Mouse (Mus musculus) hindbrain, embryonic 12.5 days (tissue): ENCODE results near the gene Fam216a. TPM values are rescaled to one million over a fixed set of nuclear protein-coding genes. Genes with fewer than 3 reads are reported as not detected.
A peak's percentile ranks its signal among the peaks of the same experiment; 100 is the strongest.
"Not testable (repeated sequence)": the region's sequence is repeated elsewhere in the genome, so short reads cannot be mapped to it uniquely, and the experiment has no call there.

Experiments used
- ATAC-seq: fragments of 200-750 bp; cut with Nextera tagmentation; 2 replicates; pipeline ENCODE4 v1.8.0; 2017; ENCODE audit warnings: moderate TSS enrichment; ENCODE audit not compliant: low FRiP score
- H3K27ac ChIP-seq: fragments of 300-500 bp; sonication (generic); 2 replicates; pipeline ENCODE4 v1.5.1; 2016; ENCODE audit warnings: mild to moderate bottlenecking
- H3K27me3 ChIP-seq: fragments of 300-500 bp; sonication (generic); 2 replicates; pipeline ENCODE4 v1.6.1; 2016; ENCODE audit warnings: mild to moderate bottlenecking
- H3K36me3 ChIP-seq: fragments of 300-500 bp; sonication (generic); 2 replicates; pipeline ENCODE4 v1.6.1; 2016; ENCODE audit warnings: mild to moderate bottlenecking
- H3K4me1 ChIP-seq: fragments of 300-500 bp; sonication (generic); 2 replicates; pipeline ENCODE4 v1.6.1; 2016
- H3K4me2 ChIP-seq: fragments of 300-500 bp; sonication (generic); replicated peaks from 2 replicates; pipeline ENCODE4 v1.6.1; 2016; ENCODE audit warnings: mild to moderate bottlenecking
- H3K4me3 ChIP-seq: fragments of 300-500 bp; sonication (generic); 2 replicates; pipeline ENCODE4 v1.5.1; 2016; ENCODE audit warnings: mild to moderate bottlenecking
- H3K9ac ChIP-seq: fragments of 300-500 bp; sonication (generic); 2 replicates; pipeline ENCODE4 v1.6.1; 2016; ENCODE audit warnings: mild to moderate bottlenecking, moderate library complexity
- H3K9me3 ChIP-seq: fragments of 300-500 bp; sonication (generic); replicated peaks from 2 replicates; pipeline ENCODE4 v1.6.1; 2016; ENCODE audit warnings: mild to moderate bottlenecking
- WGBS: fragments of 180-500 bp; shearing (Covaris S2); methylation state at CpG from one replicate; pipeline ENCODE4 v1.1.7; 2016; 5-methylcytosine and 5-hydroxymethylcytosine counted together
- polyA plus RNA-seq: library from polyadenylated mRNA; unstranded; fragments of >200 nt; fragmentation: Nextera tagmentation; extraction: Ambion mirVana; gene quantifications from 2 replicates; pipeline ENCODE4 v1.2.1, GENCODE M21; 2016

Gene Fam216a
- polyA plus RNA-seq, result 107 and 114 TPM in 2 replicates

DNA sequence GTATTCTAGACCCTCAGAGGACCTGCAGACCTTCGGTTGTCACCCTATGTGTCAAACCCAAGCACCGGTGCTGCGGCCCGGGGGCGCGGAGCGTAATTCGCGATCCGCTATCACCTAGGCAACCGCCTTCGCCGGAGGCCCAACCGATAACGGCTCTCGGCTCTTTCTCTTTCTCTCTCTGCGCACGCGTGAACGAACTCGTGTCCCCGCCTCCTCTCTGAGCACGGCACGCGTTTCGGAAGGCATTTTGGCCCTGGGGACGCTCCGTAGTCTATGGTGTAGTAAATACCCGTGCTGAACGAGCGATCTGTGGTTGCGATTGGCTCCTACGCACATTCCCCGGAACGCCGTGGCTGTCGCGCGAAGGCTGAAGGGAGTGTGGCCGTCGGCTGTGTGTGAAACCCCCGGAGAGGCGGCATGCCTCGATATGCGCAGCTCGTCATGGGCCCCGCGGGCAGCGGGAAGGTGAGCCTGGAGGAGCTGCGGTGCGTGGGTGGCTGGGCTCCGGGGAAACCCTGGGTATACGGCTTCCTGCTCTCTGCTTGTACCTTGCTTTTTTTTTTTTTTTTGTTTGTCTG lies at the start of gene Fam216a:
Fam216a (minus strand) TSS at position 173 of the 578 bp plus-strand sequence.
- peak within 1 kb of the TSS; percentile 84 for H3K9ac ChIP-seq
- peaks cover 20% of the 10 kb centered on the region for H3K4me1 ChIP-seq
- H3K27ac ChIP-seq, result peak within 1 kb of the TSS; percentile 94
- no peaks in the 10 kb centered on the region for H3K27me3 ChIP-seq
- peak; percentile 94 for ATAC-seq
- WGBS, result under 1% methylated on average over 52 of the region's 53 CpGs
- H3K4me2 ChIP-seq, result peak within 1 kb of the TSS; percentile 78
- H3K36me3 ChIP-seq, result peaks cover 47% of the 10 kb centered on the region
- H3K9me3 ChIP-seq, result no peaks in the 10 kb centered on the region
- peak within 1 kb of the TSS; percentile 68 for H3K4me3 ChIP-seq

GRCm38 (mm10) chr5:122421271-122422068 lies 49.3 kb upstream of the Fam216a start, which contains the start of gene Anapc7:
Gene Anapc7, plus strand, starts transcription at chr5:122421693.
- no peaks in the 10 kb centered on the region for H3K9me3 ChIP-seq
- 25% methylated on average over 17 of the region's 17 CpGs for WGBS
- peak; percentile 21; the same call in 1 of the 2 replicates for ATAC-seq

GRCm38 (mm10) chr5:122420676-122421075 lies 48.5 kb upstream of the Fam216a start:
- not testable (repeated sequence) for H3K4me3 ChIP-seq, H3K36me3 ChIP-seq, H3K27me3 ChIP-seq, H3K9me3 ChIP-seq, H3K9ac ChIP-seq, ATAC-seq, H3K4me2 ChIP-seq, H3K27ac ChIP-seq
- H3K4me1 ChIP-seq, result peaks cover 18% of the 10 kb centered on the region
- 58% methylated on average over 4 of the region's 4 CpGs for WGBS

More at GRCm38 (mm10) chr5:122421271-122422068, 49.3 kb upstream of the Fam216a start, which contains the start of gene Anapc7:
- H3K4me1 ChIP-seq, result peaks cover 18% of the 10 kb centered on the region
- H3K4me2 ChIP-seq, result peak within 1 kb of the TSS; percentile 97
- H3K27ac ChIP-seq, result peak within 1 kb of the TSS; percentile 90
- H3K9ac ChIP-seq, result peak within 1 kb of the TSS; percentile 95
- no peaks in the 10 kb centered on the region for H3K27me3 ChIP-seq
- H3K4me3 ChIP-seq, result peak within 1 kb of the TSS; percentile 98
- H3K36me3 ChIP-seq, result no peaks in the 10 kb centered on the region

DNA sequence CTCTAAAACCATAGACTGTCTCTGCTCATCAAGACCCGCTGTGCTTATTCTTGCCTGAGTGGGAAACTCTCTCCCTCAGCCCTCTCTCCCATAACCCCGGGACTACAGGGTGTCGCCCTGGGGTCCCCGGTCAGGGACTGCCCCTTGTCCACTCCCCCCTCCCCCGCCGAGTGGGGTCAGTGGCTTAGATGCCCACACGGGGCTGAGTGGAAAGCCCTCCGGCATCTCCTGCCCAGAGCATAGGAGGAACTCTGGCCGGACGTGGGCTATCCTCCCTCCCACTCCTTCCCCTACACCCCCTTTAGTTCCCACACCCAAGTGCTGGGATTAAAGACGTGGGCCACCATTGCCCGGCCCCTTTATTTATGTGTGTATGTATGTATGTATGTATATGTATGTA lies 43.3 kb upstream of the Fam216a start:
- 87% methylated on average over 12 of the region's 12 CpGs for WGBS
- Histone ChIP-seq H3K36me3 (0 out of 2 replicates have a peak, but pooled peaks cover 2% of the 10 kb centered on the region), H3K27ac (no peak overlapping the region), H3K27me3 (no peaks in the 10 kb centered on the region), H3K4me3 (no peak overlapping the region), H3K4me1 (no peaks in the 10 kb centered on the region), H3K4me2 (no peak overlapping the region), H3K9me3 (no peaks in the 10 kb centered on the region), H3K9ac (no peak overlapping the region)
- no peak for ATAC-seq

- no peak overlapping the region for H3K4me3 ChIP-seq
- peaks cover 12% of the 10 kb centered on the region; the same call in 1 of the 2 replicates for H3K36me3 ChIP-seq
- no peaks in the 10 kb centered on the region for H3K9me3 ChIP-seq
- H3K27ac ChIP-seq, result no peak overlapping the region
- H3K4me2 ChIP-seq, result no peak overlapping the region
- no peak for ATAC-seq
- no peak overlapping the region for H3K9ac ChIP-seq
- H3K4me1 ChIP-seq, result no peaks in the 10 kb centered on the region
- no peaks in the 10 kb centered on the region for H3K27me3 ChIP-seq
- 97% methylated on average over 5 of the region's 5 CpGs for WGBS
These were observed 42.2 kb upstream of the Fam216a start for GRCm38 (mm10) chr5:122414351-122414750.

- WGBS, result 67% methylated on average over 6 of the region's 6 CpGs
- H3K4me3 ChIP-seq, result no peak overlapping the region
- no peak for ATAC-seq
These were observed 40.7 kb upstream of the Fam216a start for GRCm38 (mm10) chr5:122412826-122413225.

DNA sequence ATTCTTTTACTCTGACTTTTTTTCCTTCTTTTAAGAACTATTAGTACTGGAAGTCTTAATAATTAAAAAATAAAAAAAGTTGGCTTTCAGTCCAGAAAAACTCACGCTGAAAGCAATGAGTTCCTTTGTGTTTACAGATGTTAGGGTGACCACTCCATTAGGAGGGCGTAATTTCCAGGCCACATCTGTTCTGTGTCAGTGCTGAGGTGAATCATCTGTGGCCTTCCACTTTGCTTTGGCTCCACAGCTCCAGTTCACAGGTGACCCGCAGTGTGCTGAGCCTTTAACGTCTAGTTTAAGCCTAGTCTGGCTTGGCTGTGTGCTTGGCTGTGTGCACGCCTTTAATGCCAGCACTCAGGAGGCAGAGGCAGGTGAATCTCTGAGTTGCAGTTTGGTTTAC lies 39.7 kb upstream of the Fam216a start:
- Histone ChIP-seq H3K27me3 (no peaks in the 10 kb centered on the region), H3K4me1 (no peaks in the 10 kb centered on the region), H3K27ac (no peak overlapping the region), H3K9ac (no peak overlapping the region), H3K36me3 (peaks cover 19% of the 10 kb centered on the region), H3K9me3 (no peaks in the 10 kb centered on the region), H3K4me3 (no peak overlapping the region), H3K4me2 (no peak overlapping the region)
- ATAC-seq, result no peak
- 87% methylated on average over 5 of the region's 5 CpGs for WGBS

More at GRCm38 (mm10) chr5:122412826-122413225, 40.7 kb upstream of the Fam216a start:
- no peak overlapping the region for H3K4me2 ChIP-seq
- H3K4me1 ChIP-seq, result no peaks in the 10 kb centered on the region
- no peak overlapping the region for H3K9ac ChIP-seq
- H3K36me3 ChIP-seq, result peaks cover 12% of the 10 kb centered on the region; the same call in 1 of the 2 replicates
- H3K27ac ChIP-seq, result no peak overlapping the region
- H3K27me3 ChIP-seq, result no peaks in the 10 kb centered on the region
- no peaks in the 10 kb centered on the region for H3K9me3 ChIP-seq

- Histone ChIP-seq H3K36me3 (peaks cover 38% of the 10 kb centered on the region), H3K27me3 (no peaks in the 10 kb centered on the region), H3K9ac (no peak overlapping the region), H3K4me2 (no peak overlapping the region), H3K4me1 (no peaks in the 10 kb centered on the region), H3K9me3 (peaks cover 6% of the 10 kb centered on the region; the same call in 1 of the 2 replicates), H3K27ac (no peak overlapping the region), H3K4me3 (no peak overlapping the region)
- no peak for ATAC-seq
- WGBS, result 88% methylated on average over 19 of the region's 19 CpGs
These were observed 37.8 kb upstream of the Fam216a start for GRCm38 (mm10) chr5:122409692-122410645.

GRCm38 (mm10) chr5:122405537-122405936 lies 33.4 kb upstream of the Fam216a start:
- Histone ChIP-seq H3K27ac (no peak overlapping the region), H3K27me3 (no peaks in the 10 kb centered on the region), H3K4me3 (no peak overlapping the region), H3K9me3 (peaks cover 6% of the 10 kb centered on the region; the same call in 1 of the 2 replicates), H3K4me2 (no peak overlapping the region), H3K36me3 (peaks cover 72% of the 10 kb centered on the region), H3K4me1 (no peaks in the 10 kb centered on the region), H3K9ac (no peak overlapping the region)
- 98% methylated on average over 10 of the region's 10 CpGs for WGBS
- no peak for ATAC-seq

DNA sequence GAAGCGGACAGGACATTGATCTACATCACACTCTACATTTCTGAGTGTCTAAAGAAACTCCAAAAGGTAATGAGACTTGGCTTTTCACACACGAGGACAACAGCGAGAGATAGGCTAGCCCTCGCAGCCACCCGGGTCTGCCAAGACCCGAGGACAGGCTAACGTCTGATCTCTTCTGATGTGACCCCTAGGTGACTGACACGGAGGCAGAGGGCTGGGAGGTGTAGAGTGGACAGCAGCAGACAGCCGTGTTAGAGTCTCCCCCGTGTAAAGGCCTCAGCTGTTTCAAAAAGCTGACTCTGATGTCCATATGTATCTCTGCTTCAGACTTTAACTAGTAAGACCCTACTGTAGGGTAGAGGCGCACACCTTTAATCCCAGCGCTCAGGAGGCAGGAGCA lies 31.2 kb upstream of the Fam216a start:
- Histone ChIP-seq H3K27ac (no peak overlapping the region), H3K4me2 (no peak overlapping the region), H3K27me3 (no peaks in the 10 kb centered on the region), H3K36me3 (peaks cover 69% of the 10 kb centered on the region), H3K4me3 (no peak overlapping the region), H3K9ac (no peak overlapping the region), H3K9me3 (peaks cover 6% of the 10 kb centered on the region; the same call in 1 of the 2 replicates), H3K4me1 (no peaks in the 10 kb centered on the region)
- ATAC-seq, result no peak
- 93% methylated on average over 12 of the region's 12 CpGs for WGBS

- Histone ChIP-seq H3K27me3 (no peaks in the 10 kb centered on the region), H3K4me2 (no peak overlapping the region), H3K9ac (no peak overlapping the region), H3K4me1 (no peaks in the 10 kb centered on the region), H3K36me3 (peaks cover 72% of the 10 kb centered on the region), H3K4me3 (no peak overlapping the region), H3K27ac (no peak overlapping the region), H3K9me3 (peaks cover 6% of the 10 kb centered on the region; the same call in 1 of the 2 replicates)
- WGBS, result 89% methylated on average over 5 of the region's 5 CpGs
- ATAC-seq, result no peak
These were observed 30.6 kb upstream of the Fam216a start for GRCm38 (mm10) chr5:122402772-122403171.
